Mouse (Mus musculus) ES-Bruce4 (cell line): ENCODE measurements around the gene Gcg. TPM values are rescaled to one million over a fixed set of nuclear protein-coding genes. Genes with fewer than 3 reads are reported as not detected.

Experiments
- H3K27ac ChIP-seq: 2 replicates; pipeline ENCODE4 v1.5.1; 2012; ENCODE audit warnings: low read length, inconsistent platforms; ENCODE audit not compliant: insufficient read depth
- H3K27me3 ChIP-seq: 2 replicates; pipeline ENCODE4 v1.6.1; 2012; ENCODE audit warnings: mild to moderate bottlenecking, low read length, inconsistent platforms; ENCODE audit not compliant: control insufficient read depth, poor library complexity, insufficient read depth, severe bottlenecking
- H3K36me3 ChIP-seq: 2 replicates; pipeline ENCODE4 v1.6.1; 2012; ENCODE audit warnings: inconsistent platforms, mild to moderate bottlenecking, low read length, moderate library complexity; ENCODE audit not compliant: control insufficient read depth, poor library complexity, insufficient read depth, severe bottlenecking
- H3K4me1 ChIP-seq: one replicate; pipeline ENCODE4 v1.8.1; 2011; ENCODE audit warnings: low read length; ENCODE audit not compliant: control insufficient read depth, insufficient read depth
- H3K4me3 ChIP-seq: 2 replicates; pipeline ENCODE4 v1.5.1; 2011; ENCODE audit warnings: low read depth, mild to moderate bottlenecking, low read length
- H3K9ac ChIP-seq: 2 replicates; pipeline ENCODE4 v1.6.1; 2012; ENCODE audit warnings: low read depth, mild to moderate bottlenecking, inconsistent platforms; ENCODE audit not compliant: poor library complexity, severe bottlenecking
- H3K9me3 ChIP-seq: replicated peaks from 2 replicates; pipeline ENCODE4 v1.6.1; 2012; ENCODE audit warnings: mild to moderate bottlenecking, low read length, inconsistent platforms; ENCODE audit not compliant: control insufficient read depth, poor library complexity, insufficient read depth, severe bottlenecking
- CTCF ChIP-seq: IDR thresholded peaks from one replicate; pipeline ENCODE4 v1.8.1; 2011; ENCODE audit warnings: low read depth, low read length
- EP300 ChIP-seq: IDR thresholded peaks from 2 replicates; pipeline ENCODE4 v1.6.1; 2011; ENCODE audit warnings: low read depth, low read length; ENCODE audit not compliant: insufficient read depth
- POLR2A ChIP-seq: IDR thresholded peaks from one replicate; pipeline ENCODE4 v1.8.1; 2011; ENCODE audit warnings: low read length; ENCODE audit not compliant: insufficient read depth
- polyA plus RNA-seq: library from polyadenylated mRNA; stranded (reverse); fragments of >200 nt; gene quantifications from 2 replicates; pipeline ENCODE4 v1.2.4, GENCODE M21; 2011; ENCODE audit warnings: low read depth; ENCODE audit not compliant: missing spikeins, insufficient read depth, insufficient read length

The Gcg gene
- polyA plus RNA-seq, 1 experiment: not detected

- no peak overlapping the region for H3K4me3 ChIP-seq
- H3K9me3 ChIP-seq: no peaks in the 10 kb centered on the region
- no peak overlapping the region for H3K27ac ChIP-seq
- TF ChIP-seq CTCF (no peak), POLR2A (no peak), EP300 (no peak)
- no peaks in the 10 kb centered on the region for H3K36me3 ChIP-seq
- H3K4me1 ChIP-seq: no peaks in the 10 kb centered on the region
- H3K27me3 ChIP-seq: no peaks in the 10 kb centered on the region
- H3K9ac ChIP-seq: no peak overlapping the region
Observed at GRCm38 (mm10) chr2:62498086-62498485, 14.6 kb upstream of the Gcg start.

- Histone ChIP-seq H3K27me3 (no peaks in the 10 kb centered on the region), H3K4me3 (no peak overlapping the region), H3K4me1 (no peaks in the 10 kb centered on the region), H3K36me3 (no peaks in the 10 kb centered on the region), H3K9me3 (no peaks in the 10 kb centered on the region), H3K9ac (no peak overlapping the region), H3K27ac (no peak overlapping the region)
- no peak for TF ChIP-seq EP300
- TF ChIP-seq POLR2A: no peak
- no peak for TF ChIP-seq CTCF
Observed at GRCm38 (mm10) chr2:62497333-62498002, 14.0 kb upstream of the Gcg start.

- Histone ChIP-seq H3K9me3 (no peaks in the 10 kb centered on the region), H3K27ac (no peak overlapping the region), H3K9ac (no peak overlapping the region), H3K4me1 (no peaks in the 10 kb centered on the region), H3K27me3 (no peaks in the 10 kb centered on the region), H3K4me3 (no peak overlapping the region), H3K36me3 (no peaks in the 10 kb centered on the region)
- TF ChIP-seq CTCF: no peak
- no peak for TF ChIP-seq POLR2A
- TF ChIP-seq EP300: no peak
Observed at GRCm38 (mm10) chr2:62495407-62495806, 12.0 kb upstream of the Gcg start.

GRCm38 (mm10) chr2:62489832-62490231, 6.4 kb upstream of the Gcg start:
- no peak overlapping the region for H3K27ac ChIP-seq
- H3K9me3 ChIP-seq: no peaks in the 10 kb centered on the region
- no peak overlapping the region for H3K4me3 ChIP-seq
- TF ChIP-seq POLR2A (no peak), EP300 (no peak), CTCF (no peak)
- H3K4me1 ChIP-seq: no peaks in the 10 kb centered on the region
- H3K9ac ChIP-seq: no peak overlapping the region
- H3K36me3 ChIP-seq: no peaks in the 10 kb centered on the region
- no peaks in the 10 kb centered on the region for H3K27me3 ChIP-seq

GRCm38 (mm10) chr2:62484906-62485305, 1.5 kb upstream of the Gcg start:
- no peaks in the 10 kb centered on the region for H3K9me3 ChIP-seq
- H3K4me3 ChIP-seq: no peak overlapping the region
- TF ChIP-seq POLR2A: no peak
- TF ChIP-seq EP300: no peak
- no peak for TF ChIP-seq CTCF
- H3K27ac ChIP-seq: no peak overlapping the region
- no peaks in the 10 kb centered on the region for H3K27me3 ChIP-seq
- no peaks in the 10 kb centered on the region for H3K4me1 ChIP-seq
- H3K36me3 ChIP-seq: no peaks in the 10 kb centered on the region
- no peak overlapping the region for H3K9ac ChIP-seq

- Histone ChIP-seq H3K9ac (no peak overlapping the region), H3K9me3 (no peaks in the 10 kb centered on the region), H3K4me1 (no peaks in the 10 kb centered on the region), H3K36me3 (no peaks in the 10 kb centered on the region), H3K27me3 (no peaks in the 10 kb centered on the region), H3K27ac (no peak overlapping the region), H3K4me3 (no peak overlapping the region)
- no peak for TF ChIP-seq POLR2A
- no peak for TF ChIP-seq EP300
- TF ChIP-seq CTCF: no peak
Observed at GRCm38 (mm10) chr2:62480285-62481198, 2.9 kb downstream of the Gcg start.
